Mouse (Mus musculus): ENCODE results near the gene Dgki. TPM values are rescaled to one million over a fixed set of nuclear protein-coding genes. Genes with fewer than 3 reads are reported as not detected.
"Not testable (repeated sequence)": the region's sequence is repeated elsewhere in the genome, so short reads cannot be mapped to it uniquely, and the experiment has no call there.

The Dgki gene
- polyA plus RNA-seq, 1 experiment: not detected

GRCm38 (mm10) chr6:37113048-37113447, 186.9 kb downstream of the Dgki start:
- Histone ChIP-seq H3K4me3 (replicated peaks) (no peak overlapping the region), H3K9me3 (ENCODE audit: control insufficient read depth, low read length) (no peaks in the 10 kb centered on the region), H3K4me1 (ENCODE audit: control insufficient read depth) (no peaks in the 10 kb centered on the region), H3K27me3 (ENCODE audit: control insufficient read depth) (no peaks in the 10 kb centered on the region), H3K36me3 (ENCODE audit: control insufficient read depth) (no peaks in the 10 kb centered on the region)
- TF ChIP-seq GATA1 (IDR thresholded peaks at IDR 0.05; ENCODE audit: low read length): no peak
- no peak for TF ChIP-seq TAL1 (IDR thresholded peaks at IDR 0.05; ENCODE audit: low read length)

GRCm38 (mm10) chr6:37106236-37106635, 193.7 kb downstream of the Dgki start:
- H3K36me3 ChIP-seq (ENCODE audit: control insufficient read depth); H3K4me3 ChIP-seq (replicated peaks); H3K27me3 ChIP-seq (ENCODE audit: control insufficient read depth): not testable (repeated sequence)

GRCm38 (mm10) chr6:37100413-37100812, 199.6 kb downstream of the Dgki start:
- Histone ChIP-seq H3K27me3 (ENCODE audit: control insufficient read depth) (no peaks in the 10 kb centered on the region), H3K4me1 (ENCODE audit: control insufficient read depth) (no peaks in the 10 kb centered on the region), H3K4me3 (replicated peaks) (no peak overlapping the region), H3K9me3 (ENCODE audit: control insufficient read depth, low read length) (no peaks in the 10 kb centered on the region), H3K36me3 (ENCODE audit: control insufficient read depth) (no peaks in the 10 kb centered on the region)
- TF ChIP-seq GATA1 (IDR thresholded peaks at IDR 0.05; ENCODE audit: low read length) (no peak), TAL1 (IDR thresholded peaks at IDR 0.05; ENCODE audit: low read length) (no peak)

More at GRCm38 (mm10) chr6:37106236-37106635, 193.7 kb downstream of the Dgki start:
- not testable (repeated sequence) for H3K9me3 ChIP-seq (ENCODE audit: control insufficient read depth, low read length); H3K4me1 ChIP-seq (ENCODE audit: control insufficient read depth)

DNA sequence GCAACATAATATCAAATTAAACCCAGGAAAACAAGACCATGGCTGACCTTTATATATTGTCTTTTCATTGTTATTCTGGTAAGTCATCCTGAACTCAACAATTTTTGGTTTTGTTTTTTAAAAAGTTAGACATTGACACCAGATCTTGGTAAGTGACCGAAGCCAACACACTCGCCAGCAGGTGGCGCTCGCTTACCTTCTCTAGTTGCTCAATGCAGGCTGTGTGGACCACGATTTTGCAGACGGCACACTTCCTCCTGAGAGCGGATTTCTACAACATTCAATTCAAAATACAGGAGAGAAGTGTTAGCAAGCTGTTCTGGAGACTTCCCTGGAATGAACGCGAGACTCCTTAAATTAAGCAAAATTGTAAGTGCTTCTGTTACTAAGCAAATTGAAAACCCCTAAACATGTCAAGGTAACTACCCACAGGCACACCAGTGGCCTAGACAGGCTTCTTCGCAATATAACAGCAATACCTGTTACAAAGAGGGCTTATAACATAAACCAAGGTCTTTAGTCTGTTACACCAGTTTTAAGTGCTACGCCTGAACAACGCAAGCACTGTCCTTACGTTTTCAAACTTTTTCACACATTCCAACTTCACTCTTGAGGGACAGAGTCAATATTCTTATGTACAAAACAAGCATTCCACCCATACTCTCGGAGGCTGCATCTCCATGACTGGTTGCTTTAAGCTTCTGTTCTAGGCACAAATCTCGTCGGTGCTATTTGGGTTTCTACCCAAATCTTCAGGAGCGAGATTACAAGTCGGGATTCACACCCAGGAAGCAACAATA, 202.4 kb downstream of the Dgki start:
- no peak for TF ChIP-seq GATA1 (IDR thresholded peaks at IDR 0.05; ENCODE audit: low read length)
- no peak for TF ChIP-seq TAL1 (IDR thresholded peaks at IDR 0.05; ENCODE audit: low read length)

GRCm38 (mm10) chr6:37096840-37097305, 203.1 kb downstream of the Dgki start:
- no peak for TF ChIP-seq GATA1 (IDR thresholded peaks at IDR 0.05; ENCODE audit: low read length)
- no peak for TF ChIP-seq TAL1 (IDR thresholded peaks at IDR 0.05; ENCODE audit: low read length)
- Histone ChIP-seq H3K4me1 (ENCODE audit: control insufficient read depth) (no peaks in the 10 kb centered on the region), H3K4me3 (replicated peaks) (no peak overlapping the region), H3K36me3 (ENCODE audit: control insufficient read depth) (no peaks in the 10 kb centered on the region), H3K9me3 (ENCODE audit: control insufficient read depth, low read length) (no peaks in the 10 kb centered on the region), H3K27me3 (ENCODE audit: control insufficient read depth) (no peaks in the 10 kb centered on the region)

More for the DNA sequence above, 202.4 kb downstream of the Dgki start:
- Histone ChIP-seq H3K36me3 (ENCODE audit: control insufficient read depth) (no peaks in the 10 kb centered on the region), H3K27me3 (ENCODE audit: control insufficient read depth) (no peaks in the 10 kb centered on the region), H3K4me3 (replicated peaks) (no peak overlapping the region), H3K9me3 (ENCODE audit: control insufficient read depth, low read length) (no peaks in the 10 kb centered on the region), H3K4me1 (ENCODE audit: control insufficient read depth) (no peaks in the 10 kb centered on the region)

- H3K9me3 ChIP-seq (ENCODE audit: control insufficient read depth, low read length): no peaks in the 10 kb centered on the region
- H3K4me1 ChIP-seq (ENCODE audit: control insufficient read depth): no peaks in the 10 kb centered on the region
- no peak for TF ChIP-seq TAL1 (IDR thresholded peaks at IDR 0.05; ENCODE audit: low read length)
- TF ChIP-seq GATA1 (IDR thresholded peaks at IDR 0.05; ENCODE audit: low read length): no peak
- H3K27me3 ChIP-seq (ENCODE audit: control insufficient read depth): no peaks in the 10 kb centered on the region
- H3K4me3 ChIP-seq (replicated peaks): no peak overlapping the region
- no peaks in the 10 kb centered on the region for H3K36me3 ChIP-seq (ENCODE audit: control insufficient read depth)
Observed at GRCm38 (mm10) chr6:37089148-37090111, 210.6 kb downstream of the Dgki start.

GRCm38 (mm10) chr6:37082990-37083389, 217.0 kb downstream of the Dgki start:
- no peak for TF ChIP-seq GATA1 (IDR thresholded peaks at IDR 0.05; ENCODE audit: low read length)
- Histone ChIP-seq H3K4me3 (replicated peaks) (no peak overlapping the region), H3K27me3 (ENCODE audit: control insufficient read depth) (no peaks in the 10 kb centered on the region), H3K36me3 (ENCODE audit: control insufficient read depth) (no peaks in the 10 kb centered on the region), H3K9me3 (ENCODE audit: control insufficient read depth, low read length) (no peaks in the 10 kb centered on the region), H3K4me1 (ENCODE audit: control insufficient read depth) (no peaks in the 10 kb centered on the region)

DNA sequence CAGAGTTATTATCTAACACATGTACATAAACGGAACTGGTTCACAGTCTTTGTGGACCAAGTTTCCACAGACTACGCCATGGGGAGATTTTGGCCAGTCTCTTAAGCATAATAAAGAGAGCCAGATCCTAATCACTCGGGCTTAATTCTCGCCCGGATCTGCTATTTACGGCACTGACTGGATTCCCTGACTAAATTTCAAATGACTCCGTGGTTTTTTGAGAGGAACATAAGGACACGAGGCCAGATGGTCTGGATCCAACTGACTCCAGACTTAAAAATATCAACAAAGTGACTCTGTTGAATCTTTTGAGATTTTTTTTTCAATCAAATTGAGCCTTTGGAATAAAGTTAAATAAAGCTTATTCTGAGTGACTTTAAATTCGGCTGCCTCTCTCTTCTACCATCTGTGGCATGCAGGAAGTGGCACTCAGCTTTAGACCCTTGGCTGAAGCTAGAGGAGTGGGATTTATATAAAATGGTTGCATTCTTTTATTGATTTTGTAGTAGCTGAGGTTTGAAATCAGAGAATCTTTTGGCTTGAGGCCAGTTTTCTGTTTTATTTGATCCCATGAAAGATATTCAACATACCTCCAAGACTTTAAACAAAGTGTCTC, 227.5 kb downstream of the Dgki start:
- TF ChIP-seq TAL1 (IDR thresholded peaks at IDR 0.05; ENCODE audit: low read length) (no peak), GATA1 (IDR thresholded peaks at IDR 0.05; ENCODE audit: low read length) (no peak)
- H3K9me3 ChIP-seq (ENCODE audit: control insufficient read depth, low read length): no peaks in the 10 kb centered on the region
- H3K4me1 ChIP-seq (ENCODE audit: control insufficient read depth): no peaks in the 10 kb centered on the region
- H3K4me3 ChIP-seq (replicated peaks): no peak overlapping the region
- no peaks in the 10 kb centered on the region for H3K36me3 ChIP-seq (ENCODE audit: control insufficient read depth)
- no peaks in the 10 kb centered on the region for H3K27me3 ChIP-seq (ENCODE audit: control insufficient read depth)
